Mouse (Mus musculus): ENCODE measurements around the gene Insr. TPM values are rescaled to one million over a fixed set of nuclear protein-coding genes. Genes with fewer than 3 reads are reported as not detected.
"Not testable (repeated sequence)": the region's sequence is repeated elsewhere in the genome, so short reads cannot be mapped to it uniquely, and the experiment has no call there.

Insr gene
- polyA plus RNA-seq, 1 experiment from 2014 or later, result 34.5 TPM

DNA sequence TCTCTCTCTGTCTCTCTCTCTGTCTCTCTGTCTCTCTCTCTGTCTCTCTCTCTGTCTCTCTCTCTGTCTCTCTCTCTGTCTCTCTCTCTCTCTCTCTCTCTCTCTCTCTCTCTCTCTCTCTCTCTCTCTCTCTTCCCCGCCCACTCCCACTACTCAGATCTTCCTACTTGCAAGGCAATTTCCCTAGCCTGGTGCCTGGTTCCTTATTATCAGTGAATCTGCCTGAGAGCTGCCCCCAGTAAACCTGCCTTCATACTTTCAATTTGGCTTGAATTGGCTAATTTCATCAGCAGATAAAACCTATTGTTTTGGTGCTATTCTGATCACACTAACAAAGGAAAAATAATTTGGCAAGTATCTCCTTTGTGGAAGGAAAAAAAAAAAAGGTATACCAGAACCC is 34.0 kb upstream of the Insr start:
- 63% methylated on average over 1 of the region's 1 CpGs for WGBS
- H3K27me3 ChIP-seq (replicated peaks; ENCODE audit: control insufficient read depth, insufficient read depth, low read length); H3K4me1 ChIP-seq (replicated peaks; ENCODE audit: control insufficient read depth, insufficient read depth, low read length); H3K9ac ChIP-seq (ENCODE audit: low read depth, low read length); ATAC-seq (replicated peaks; ENCODE audit: low FRiP score); H3K36me3 ChIP-seq (ENCODE audit: control insufficient read depth, insufficient read depth, low read length); H3K9me3 ChIP-seq (ENCODE audit: control insufficient read depth, low read length); H3K4me2 ChIP-seq; H3K27ac ChIP-seq (ENCODE audit: low read depth, low read length); H3K4me3 ChIP-seq (ENCODE audit: low read depth, low read length): not testable (repeated sequence)
- peak; percentile 9 for DNase-seq (ENCODE audit: low spot score)

DNA sequence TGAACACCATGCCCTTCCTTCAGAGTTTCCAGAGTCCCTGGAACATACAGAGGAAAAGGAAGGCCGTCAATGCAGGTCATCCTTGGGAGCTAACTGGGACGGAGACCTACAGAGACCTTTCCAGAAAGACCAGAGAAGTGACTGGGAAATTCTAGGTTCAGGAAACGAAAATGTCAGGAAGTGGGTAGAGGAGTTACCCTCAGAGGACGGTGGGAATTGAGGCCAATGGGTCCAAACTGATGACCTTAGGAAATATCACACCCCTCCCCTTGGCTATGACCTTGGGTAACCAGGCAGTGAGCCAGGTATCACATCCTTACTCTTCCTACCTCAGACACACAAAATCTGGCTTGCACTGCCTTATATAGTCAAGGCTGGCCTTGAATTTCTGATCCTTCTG is 32.1 kb upstream of the Insr start:
- no peaks in the 10 kb centered on the region for H3K27me3 ChIP-seq (replicated peaks; ENCODE audit: control insufficient read depth, insufficient read depth, low read length)
- 63% methylated on average over 4 of the region's 4 CpGs for WGBS
- H3K4me2 ChIP-seq, result no peak overlapping the region
- H3K9ac ChIP-seq (ENCODE audit: low read depth, low read length), result no peak overlapping the region
- no peak overlapping the region for H3K4me3 ChIP-seq (ENCODE audit: low read depth, low read length)
- DNase-seq (ENCODE audit: low spot score) (peak; percentile 18), ATAC-seq (replicated peaks; ENCODE audit: low FRiP score) (no peak)
- no peaks in the 10 kb centered on the region for H3K4me1 ChIP-seq (replicated peaks; ENCODE audit: control insufficient read depth, insufficient read depth, low read length)
- H3K36me3 ChIP-seq (ENCODE audit: control insufficient read depth, insufficient read depth, low read length), result no peaks in the 10 kb centered on the region
- no peak overlapping the region for H3K27ac ChIP-seq (ENCODE audit: low read depth, low read length)
- no peaks in the 10 kb centered on the region for H3K9me3 ChIP-seq (ENCODE audit: control insufficient read depth, low read length)

GRCm38 (mm10) chr8:3309636-3310035 is 30.2 kb upstream of the Insr start:
- WGBS, result 76% methylated on average over 11 of the region's 11 CpGs
- H3K4me3 ChIP-seq (ENCODE audit: low read depth, low read length), result no peak overlapping the region

DNA sequence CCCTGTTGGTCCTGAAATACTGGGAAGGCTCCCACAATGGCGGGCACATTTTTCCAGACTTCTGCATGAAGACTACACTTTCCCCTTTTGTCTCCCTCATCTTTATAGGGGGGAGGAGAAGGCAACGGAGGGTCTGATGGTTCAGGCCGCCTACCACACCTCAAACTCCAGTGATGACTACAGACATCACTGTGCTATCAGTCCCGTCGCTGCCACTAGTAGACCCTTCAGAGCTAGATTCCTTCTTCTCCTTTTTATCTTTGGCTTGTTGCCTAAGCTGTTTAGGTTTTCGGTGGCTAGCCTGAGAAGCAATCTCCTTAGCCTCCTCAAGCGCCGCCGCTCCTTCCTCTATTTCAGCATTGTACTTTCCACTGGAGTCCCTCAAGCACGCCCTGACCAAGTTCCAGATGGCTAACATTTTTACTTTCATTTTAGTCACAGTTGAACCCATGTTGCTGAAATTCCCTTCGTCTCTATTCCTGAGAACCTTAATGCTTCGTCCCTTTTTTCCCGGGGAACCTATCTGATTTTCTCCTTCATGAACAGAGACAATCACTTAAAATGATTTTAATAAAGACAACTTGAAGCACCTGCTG is 28.9 kb upstream of the Insr start:
- not testable (repeated sequence) for H3K36me3 ChIP-seq (ENCODE audit: control insufficient read depth, insufficient read depth, low read length); H3K9ac ChIP-seq (ENCODE audit: low read depth, low read length); H3K27me3 ChIP-seq (replicated peaks; ENCODE audit: control insufficient read depth, insufficient read depth, low read length); H3K4me3 ChIP-seq (ENCODE audit: low read depth, low read length); H3K27ac ChIP-seq (ENCODE audit: low read depth, low read length); H3K9me3 ChIP-seq (ENCODE audit: control insufficient read depth, low read length); ATAC-seq (replicated peaks; ENCODE audit: low FRiP score); H3K4me1 ChIP-seq (replicated peaks; ENCODE audit: control insufficient read depth, insufficient read depth, low read length); H3K4me2 ChIP-seq
- DNase-seq (ENCODE audit: low spot score), result peak; percentile 23
- WGBS, result 77% methylated on average over 13 of the region's 13 CpGs

More at GRCm38 (mm10) chr8:3309636-3310035, 30.2 kb upstream of the Insr start:
- H3K27ac ChIP-seq (ENCODE audit: low read depth, low read length), result no peak overlapping the region
- H3K36me3 ChIP-seq (ENCODE audit: control insufficient read depth, insufficient read depth, low read length), result no peaks in the 10 kb centered on the region
- ATAC-seq (replicated peaks; ENCODE audit: low FRiP score) (no peak), DNase-seq (ENCODE audit: low spot score) (peak; percentile 15)
- no peak overlapping the region for H3K9ac ChIP-seq (ENCODE audit: low read depth, low read length)
- no peak overlapping the region for H3K4me2 ChIP-seq
- H3K27me3 ChIP-seq (replicated peaks; ENCODE audit: control insufficient read depth, insufficient read depth, low read length), result no peaks in the 10 kb centered on the region
- no peaks in the 10 kb centered on the region for H3K4me1 ChIP-seq (replicated peaks; ENCODE audit: control insufficient read depth, insufficient read depth, low read length)
- H3K9me3 ChIP-seq (ENCODE audit: control insufficient read depth, low read length), result no peaks in the 10 kb centered on the region

DNA sequence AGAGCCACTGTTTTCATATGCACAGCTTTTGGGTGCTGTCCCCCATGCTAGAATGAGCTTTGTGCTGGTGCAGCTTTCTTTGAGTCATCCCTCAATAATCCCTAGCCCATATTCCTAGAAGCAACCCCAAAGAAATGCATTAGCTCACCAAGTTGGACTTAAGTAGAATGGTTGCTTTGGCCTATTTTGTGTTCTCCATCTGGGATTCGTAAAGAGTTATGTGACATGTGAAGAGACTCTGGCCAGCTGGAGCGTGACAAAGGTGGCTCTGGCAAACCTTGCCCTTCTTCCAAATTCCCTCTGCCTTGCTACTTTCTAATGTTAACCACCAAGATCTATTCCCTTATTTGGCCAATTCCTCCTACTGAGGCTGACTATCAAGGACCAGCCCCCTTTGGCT is 22.7 kb upstream of the Insr start:
- Histone ChIP-seq H3K4me1 (replicated peaks; ENCODE audit: control insufficient read depth, insufficient read depth, low read length) (no peaks in the 10 kb centered on the region), H3K4me2 (no peak overlapping the region), H3K27me3 (replicated peaks; ENCODE audit: control insufficient read depth, insufficient read depth, low read length) (no peaks in the 10 kb centered on the region), H3K36me3 (ENCODE audit: control insufficient read depth, insufficient read depth, low read length) (no peaks in the 10 kb centered on the region), H3K9me3 (ENCODE audit: control insufficient read depth, low read length) (no peaks in the 10 kb centered on the region), H3K4me3 (ENCODE audit: low read depth, low read length) (no peak overlapping the region), H3K9ac (ENCODE audit: low read depth, low read length) (no peak overlapping the region), H3K27ac (ENCODE audit: low read depth, low read length) (no peak overlapping the region)
- 78% methylated on average over 2 of the region's 2 CpGs for WGBS
- ATAC-seq (replicated peaks; ENCODE audit: low FRiP score), result no peak
- DNase-seq (ENCODE audit: low spot score), result peak; percentile 18

- Histone ChIP-seq H3K9me3 (ENCODE audit: control insufficient read depth, low read length) (no peaks in the 10 kb centered on the region), H3K27ac (ENCODE audit: low read depth, low read length) (no peak overlapping the region), H3K4me3 (ENCODE audit: low read depth, low read length) (no peak overlapping the region), H3K4me2 (no peak overlapping the region), H3K36me3 (ENCODE audit: control insufficient read depth, insufficient read depth, low read length) (no peaks in the 10 kb centered on the region), H3K27me3 (replicated peaks; ENCODE audit: control insufficient read depth, insufficient read depth, low read length) (no peaks in the 10 kb centered on the region), H3K4me1 (replicated peaks; ENCODE audit: control insufficient read depth, insufficient read depth, low read length) (no peaks in the 10 kb centered on the region), H3K9ac (ENCODE audit: low read depth, low read length) (no peak overlapping the region)
- 73% methylated on average over 5 of the region's 5 CpGs for WGBS
- DNase-seq (ENCODE audit: low spot score) (peak; percentile 21), ATAC-seq (replicated peaks; ENCODE audit: low FRiP score) (no peak)
These were observed 19.9 kb upstream of the Insr start for GRCm38 (mm10) chr8:3299322-3299721.

DNA sequence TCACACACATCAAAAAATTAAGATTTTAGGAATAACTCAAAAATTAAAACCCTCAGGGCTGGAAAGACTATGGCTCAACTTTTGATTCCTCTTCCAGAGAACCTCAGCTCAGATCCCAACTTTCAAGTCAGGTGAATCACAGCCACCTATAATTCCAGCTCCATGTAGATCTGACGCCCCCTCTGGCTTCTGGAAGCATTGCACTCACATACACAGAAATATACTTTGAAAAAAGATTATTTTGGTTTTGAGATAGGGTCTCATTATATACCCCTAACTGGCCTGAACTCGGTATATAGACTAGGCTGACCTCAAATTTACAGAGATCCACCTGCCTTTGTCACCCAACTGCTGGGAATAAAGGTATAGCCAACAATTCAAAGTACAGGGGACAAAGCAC is 6.4 kb upstream of the Insr start:
- no peak overlapping the region for H3K4me2 ChIP-seq
- no peaks in the 10 kb centered on the region for H3K36me3 ChIP-seq (ENCODE audit: control insufficient read depth, insufficient read depth, low read length)
- ATAC-seq (replicated peaks; ENCODE audit: low FRiP score), result no peak
- 36% methylated on average over 2 of the region's 2 CpGs for WGBS
- H3K9ac ChIP-seq (ENCODE audit: low read depth, low read length), result no peak overlapping the region
- DNase-seq (ENCODE audit: low spot score), result no peak
- H3K4me1 ChIP-seq (replicated peaks; ENCODE audit: control insufficient read depth, insufficient read depth, low read length), result no peaks in the 10 kb centered on the region
- no peak overlapping the region for H3K27ac ChIP-seq (ENCODE audit: low read depth, low read length)
- H3K27me3 ChIP-seq (replicated peaks; ENCODE audit: control insufficient read depth, insufficient read depth, low read length), result no peaks in the 10 kb centered on the region
- no peaks in the 10 kb centered on the region for H3K9me3 ChIP-seq (ENCODE audit: control insufficient read depth, low read length)
- H3K4me3 ChIP-seq (ENCODE audit: low read depth, low read length), result no peak overlapping the region

DNA sequence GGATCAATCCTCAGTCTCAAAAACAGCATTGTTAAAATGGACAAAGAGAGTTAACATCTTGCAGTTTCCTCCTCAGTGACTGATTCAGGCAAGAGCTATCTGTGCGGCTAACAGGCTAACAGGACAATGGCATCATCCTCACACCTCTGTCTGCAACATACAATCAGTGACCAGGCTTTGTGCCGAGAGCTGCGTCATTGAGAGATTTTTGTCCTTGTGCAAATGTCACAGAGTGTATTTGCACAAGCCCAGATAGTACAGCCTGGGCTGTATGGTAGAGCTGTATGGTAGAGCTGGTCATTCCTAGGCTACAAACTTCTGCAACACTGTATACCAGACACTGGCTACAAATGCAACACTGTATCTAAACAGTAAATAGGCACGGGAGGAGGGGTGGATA is 5.2 kb upstream of the Insr start:
- Histone ChIP-seq H3K27me3 (replicated peaks; ENCODE audit: control insufficient read depth, insufficient read depth, low read length) (no peaks in the 10 kb centered on the region), H3K4me3 (ENCODE audit: low read depth, low read length) (no peak overlapping the region), H3K4me1 (replicated peaks; ENCODE audit: control insufficient read depth, insufficient read depth, low read length) (peaks cover 2% of the 10 kb centered on the region; the same call in 1 of the 2 replicates), H3K27ac (ENCODE audit: low read depth, low read length) (no peak overlapping the region), H3K9ac (ENCODE audit: low read depth, low read length) (no peak overlapping the region), H3K4me2 (no peak overlapping the region), H3K36me3 (ENCODE audit: control insufficient read depth, insufficient read depth, low read length) (no peaks in the 10 kb centered on the region), H3K9me3 (ENCODE audit: control insufficient read depth, low read length) (no peaks in the 10 kb centered on the region)
- 71% methylated on average over 4 of the region's 4 CpGs for WGBS
- DNase-seq (ENCODE audit: low spot score), result no peak
- ATAC-seq (replicated peaks; ENCODE audit: low FRiP score), result no peak

DNA sequence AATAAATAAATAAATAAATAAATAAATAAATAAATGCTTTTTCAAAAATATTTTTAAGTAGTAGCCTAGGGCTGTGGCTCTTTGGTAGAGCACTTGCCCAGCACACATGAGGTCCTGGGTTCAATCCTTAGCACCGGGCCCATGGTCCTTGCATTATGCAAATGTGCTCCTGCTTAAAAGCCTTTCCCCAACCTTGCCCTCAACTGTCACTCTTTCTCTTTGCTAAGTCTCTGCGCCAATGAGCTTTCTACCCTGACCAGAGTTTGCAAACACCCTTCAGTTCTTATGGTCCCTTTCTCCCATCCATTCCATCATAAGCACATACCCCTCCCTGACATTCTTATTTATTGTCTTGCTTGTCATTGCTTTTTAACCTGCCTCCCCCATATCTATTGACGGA is 1.9 kb upstream of the Insr start:
- no peaks in the 10 kb centered on the region for H3K27me3 ChIP-seq (replicated peaks; ENCODE audit: control insufficient read depth, insufficient read depth, low read length)
- H3K4me3 ChIP-seq (ENCODE audit: low read depth, low read length), result no peak overlapping the region
- H3K9me3 ChIP-seq (ENCODE audit: control insufficient read depth, low read length), result no peaks in the 10 kb centered on the region
- no peaks in the 10 kb centered on the region for H3K36me3 ChIP-seq (ENCODE audit: control insufficient read depth, insufficient read depth, low read length)
- no peak overlapping the region for H3K4me2 ChIP-seq
- H3K9ac ChIP-seq (ENCODE audit: low read depth, low read length), result no peak overlapping the region
- ATAC-seq (replicated peaks; ENCODE audit: low FRiP score), result no peak
- WGBS, result 84% methylated on average over 3 of the region's 3 CpGs
- peaks cover 16% of the 10 kb centered on the region for H3K4me1 ChIP-seq (replicated peaks; ENCODE audit: control insufficient read depth, insufficient read depth, low read length)
- DNase-seq (ENCODE audit: low spot score), result no peak
- H3K27ac ChIP-seq (ENCODE audit: low read depth, low read length), result no peak overlapping the region

Data from liver, embryonic 11.5 days (tissue).